Mouse (Mus musculus) lung, embryonic 14.5 days (tissue): ENCODE results near the gene Eif4g1. TPM values are rescaled to one million over a fixed set of nuclear protein-coding genes. Genes with fewer than 3 reads are reported as not detected.

Experiments used
- ATAC-seq: fragments of 200-750 bp; cut with Nextera tagmentation; 2 replicates; pipeline ENCODE4 v1.8.0; 2017; ENCODE audit warnings: mild to moderate bottlenecking, moderate TSS enrichment, moderate library complexity; ENCODE audit not compliant: insufficient read depth
- DNase-seq: peaks from one replicate; pipeline ENCODE4 v3.0.0-alpha.2; 2015
- H3K27ac ChIP-seq: fragments of 300-500 bp; sonication (generic); 2 replicates; pipeline ENCODE4 v1.5.1; 2014; ENCODE audit warnings: low read depth, mild to moderate bottlenecking, moderate library complexity
- H3K27me3 ChIP-seq: fragments of 300-500 bp; sonication (generic); 2 replicates; pipeline ENCODE4 v1.6.1; 2014; ENCODE audit warnings: low read length, control low read depth; ENCODE audit not compliant: insufficient read depth
- H3K36me3 ChIP-seq: fragments of 300-500 bp; sonication (generic); 2 replicates; pipeline ENCODE4 v1.6.1; 2014; ENCODE audit warnings: control low read depth; ENCODE audit not compliant: insufficient read depth
- H3K4me1 ChIP-seq: fragments of 300-500 bp; sonication (generic); 2 replicates; pipeline ENCODE4 v1.6.1; 2014; ENCODE audit warnings: antibody characterized with exemption, control low read depth; ENCODE audit not compliant: insufficient read depth
- H3K4me2 ChIP-seq: fragments of 300-500 bp; sonication (generic); 2 replicates; pipeline ENCODE4 v1.6.1; 2014; ENCODE audit warnings: mild to moderate bottlenecking
- H3K4me3 ChIP-seq: fragments of 300-500 bp; sonication (generic); 2 replicates; pipeline ENCODE4 v1.5.1; 2014; ENCODE audit warnings: low read depth, low read length
- H3K9ac ChIP-seq: fragments of 300-500 bp; sonication (generic); 2 replicates; pipeline ENCODE4 v1.6.1; 2014
- H3K9me3 ChIP-seq: fragments of 300-500 bp; sonication (generic); 2 replicates; pipeline ENCODE4 v1.6.1; 2016; ENCODE audit warnings: low read depth, low read length, control low read depth
- CTCF ChIP-seq: IDR thresholded peaks from 2 replicates; pipeline ENCODE4 v1.5.1; 2016; ENCODE audit warnings: antibody characterized with exemption, low read depth
- WGBS: fragments of 180-500 bp; shearing (Covaris S2); extraction: QIAGEN DNeasy Blood & Tissue Kit; methylation state at CpG from one replicate; pipeline ENCODE4 v1.1.7; 2014; 5-methylcytosine and 5-hydroxymethylcytosine counted together
- polyA plus RNA-seq: library from polyadenylated mRNA; unstranded; fragments of >200 nt; fragmentation: Nextera tagmentation; extraction: Ambion mirVana; gene quantifications from 2 replicates; pipeline ENCODE4 v1.2.1, GENCODE M21; 2014

The Eif4g1 gene
- polyA plus RNA-seq, 1 experiment from 2014 or later, result 191 TPM

DNA sequence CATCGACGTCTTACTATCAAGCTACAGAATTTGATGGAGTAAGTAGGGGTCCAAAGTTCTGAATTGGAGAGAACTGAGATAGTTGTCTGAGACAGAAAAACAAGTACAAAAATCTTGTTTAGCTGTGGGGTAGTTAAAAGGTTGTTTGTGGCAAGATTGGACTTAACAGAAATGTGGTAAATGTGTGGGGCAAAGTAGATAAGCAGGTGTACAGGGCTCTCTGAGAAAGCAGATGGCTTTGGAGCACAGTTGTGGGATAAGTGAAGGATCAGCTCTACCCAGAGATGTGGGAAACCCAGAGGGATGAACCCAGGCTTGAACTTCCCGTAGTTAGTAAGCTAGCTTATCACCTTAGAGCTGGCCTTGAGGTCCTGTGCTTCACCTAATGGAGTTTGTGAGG lies 22.7 kb downstream of the Eif4g1 start:
- ATAC-seq, result no peak
- WGBS, result 83% methylated on average over 3 of the region's 3 CpGs

DNA sequence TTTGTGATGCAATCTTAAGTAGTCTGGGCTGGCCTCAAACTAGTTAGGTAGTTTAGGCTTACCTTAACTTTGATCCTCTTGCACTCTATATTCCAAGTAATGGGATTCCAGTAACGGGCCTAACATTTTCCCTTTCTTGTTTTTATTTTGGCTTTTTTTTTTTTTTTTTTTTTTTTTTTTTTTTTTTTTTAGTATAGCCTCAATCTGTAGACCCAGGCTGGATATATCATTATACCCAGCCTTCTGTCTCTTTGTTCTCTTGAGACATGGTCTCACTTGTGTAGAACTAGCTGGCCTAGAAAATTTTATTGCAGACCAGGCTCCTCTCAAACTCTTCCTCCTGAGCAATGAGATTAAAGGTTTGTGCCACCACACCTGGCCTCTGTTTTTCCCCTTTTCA lies 23.5 kb downstream of the Eif4g1 start:
- WGBS, result 48% methylated on average over 1 of the region's 1 CpGs
- H3K27me3 ChIP-seq, result no peaks in the 10 kb centered on the region
- H3K9me3 ChIP-seq, result no peaks in the 10 kb centered on the region
- no peak overlapping the region for H3K27ac ChIP-seq
- no peak overlapping the region for H3K4me3 ChIP-seq
- H3K4me2 ChIP-seq, result no peak overlapping the region
- TF ChIP-seq CTCF, result no peak
- ATAC-seq (no peak), DNase-seq (no peak)
- 0 out of 2 replicates have a peak, but pooled peaks cover 2% of the 10 kb centered on the region for H3K4me1 ChIP-seq
- H3K36me3 ChIP-seq, result peaks cover 62% of the 10 kb centered on the region
- H3K9ac ChIP-seq, result no peak overlapping the region

More for the DNA sequence above, 22.7 kb downstream of the Eif4g1 start:
- H3K9ac ChIP-seq, result no peak overlapping the region
- no peak for TF ChIP-seq CTCF
- 0 out of 2 replicates have a peak, but pooled peaks cover 2% of the 10 kb centered on the region for H3K4me1 ChIP-seq
- H3K27me3 ChIP-seq, result no peaks in the 10 kb centered on the region
- H3K4me3 ChIP-seq, result no peak overlapping the region
- no peaks in the 10 kb centered on the region for H3K9me3 ChIP-seq
- peaks cover 71% of the 10 kb centered on the region for H3K36me3 ChIP-seq
- no peak for DNase-seq
- H3K27ac ChIP-seq, result no peak overlapping the region
- no peak overlapping the region for H3K4me2 ChIP-seq

DNA sequence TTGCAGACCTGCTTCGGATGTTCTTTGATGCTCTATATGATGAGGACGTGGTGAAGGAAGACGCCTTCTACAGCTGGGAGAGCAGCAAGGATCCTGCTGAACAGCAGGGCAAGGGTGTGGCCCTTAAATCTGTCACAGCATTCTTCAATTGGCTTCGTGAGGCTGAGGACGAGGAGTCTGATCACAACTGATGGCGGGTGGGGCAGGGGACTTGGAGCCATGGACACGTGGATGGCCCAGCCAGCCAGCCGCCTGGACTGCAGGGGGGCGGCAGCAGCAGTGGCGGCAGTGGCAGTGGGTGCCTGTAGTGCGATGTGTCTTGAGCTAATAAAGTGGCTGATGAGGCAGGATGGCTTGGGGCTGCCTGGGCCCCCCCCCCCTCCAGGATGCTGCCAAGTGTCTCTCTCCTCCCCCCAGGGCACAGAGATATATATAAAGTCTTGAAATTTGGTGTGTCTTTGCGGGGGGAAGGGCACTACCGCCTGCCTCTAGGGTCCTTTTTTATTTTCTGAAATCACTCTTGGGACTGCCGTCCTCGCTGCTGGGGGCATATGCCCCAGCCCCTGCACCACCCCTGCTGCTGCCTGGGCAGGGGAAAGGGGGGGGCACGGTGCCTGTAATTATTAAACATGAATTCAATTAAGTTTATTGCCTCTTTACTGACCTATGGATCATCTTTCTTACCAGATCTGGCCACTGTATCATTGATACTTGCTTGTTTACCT lies 24.3 kb downstream of the Eif4g1 start:
- Histone ChIP-seq H3K4me3 (peak overlapping the region; percentile 56), H3K27me3 (no peaks in the 10 kb centered on the region), H3K4me2 (peak overlapping the region; percentile 90; the same call in 1 of the 2 replicates), H3K27ac (no peak overlapping the region), H3K36me3 (peaks cover 54% of the 10 kb centered on the region), H3K9ac (no peak overlapping the region), H3K4me1 (0 out of 2 replicates have a peak, but pooled peaks cover 2% of the 10 kb centered on the region), H3K9me3 (no peaks in the 10 kb centered on the region)
- ATAC-seq (no peak), DNase-seq (no peak)
- WGBS, result 45% methylated on average over 16 of the region's 16 CpGs
- no peak for TF ChIP-seq CTCF

DNA sequence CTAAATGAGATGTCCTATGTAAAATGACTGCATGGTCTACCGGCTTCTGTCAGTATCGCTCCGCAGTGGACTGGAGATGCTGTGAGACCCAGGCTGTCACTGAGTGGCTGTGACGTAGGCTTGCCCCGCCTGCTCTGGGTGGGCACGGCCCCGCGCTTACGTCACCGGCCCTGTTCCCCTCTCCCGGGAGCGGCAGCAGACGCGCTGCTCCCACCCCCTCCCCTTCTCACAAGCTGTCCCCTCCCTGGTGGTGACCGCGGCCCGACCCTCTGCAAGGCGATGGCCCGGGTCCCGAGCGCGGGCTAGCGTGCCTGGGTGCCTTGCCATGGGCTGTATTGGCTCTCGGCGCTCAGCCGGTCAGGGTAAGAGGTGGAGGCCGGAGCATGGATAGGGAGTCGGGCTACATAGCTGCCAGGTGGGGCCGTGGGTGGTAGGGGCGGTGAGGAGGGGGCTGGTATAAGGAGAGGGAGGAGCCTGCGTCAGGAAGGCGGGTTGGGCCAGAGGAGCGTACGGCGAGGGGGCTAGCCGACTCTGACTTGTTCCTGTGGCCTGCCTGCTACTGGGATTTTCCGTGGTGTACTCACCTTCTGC lies 25.1 kb downstream of the Eif4g1 start, which contains the start of gene Fam131a:
TSS of gene Fam131a (plus strand) at position 131 of the 591 bp plus-strand sequence.
- WGBS, result under 1% methylated on average over 37 of the region's 37 CpGs
- H3K27ac ChIP-seq, result peak within 1 kb of the TSS; percentile 86; the same call in 1 of the 2 replicates
- DNase-seq (peak; percentile 97), ATAC-seq (peak; percentile 94)
- TF ChIP-seq CTCF, result no peak
- peaks cover 46% of the 10 kb centered on the region for H3K36me3 ChIP-seq
- H3K4me3 ChIP-seq, result peak within 1 kb of the TSS; percentile 56
- H3K9me3 ChIP-seq, result no peaks in the 10 kb centered on the region
- no peaks in the 10 kb centered on the region for H3K27me3 ChIP-seq
- peak within 1 kb of the TSS; percentile 64 for H3K9ac ChIP-seq
- H3K4me2 ChIP-seq, result peak within 1 kb of the TSS; percentile 90
- 0 out of 2 replicates have a peak, but pooled peaks cover 2% of the 10 kb centered on the region for H3K4me1 ChIP-seq

DNA sequence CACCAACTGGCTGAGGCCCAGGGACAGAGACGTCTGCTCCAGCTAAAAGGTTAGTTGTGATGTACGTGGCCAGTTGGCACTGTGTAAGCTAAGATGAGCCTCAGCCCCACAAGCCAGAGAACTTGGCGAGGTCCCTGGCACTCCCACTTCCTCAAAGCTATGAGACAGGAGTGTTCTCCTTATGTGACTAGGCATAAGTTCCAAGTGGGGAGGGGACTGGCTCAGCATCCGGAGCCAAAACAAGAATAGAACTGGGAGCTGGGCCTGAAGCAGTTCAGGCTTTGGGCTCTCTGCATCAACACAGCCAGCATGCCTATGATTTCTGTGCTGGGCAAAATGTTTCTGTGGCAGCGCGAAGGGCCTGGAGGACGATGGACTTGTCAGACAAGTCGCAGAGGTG lies 26.7 kb downstream of the Eif4g1 start:
- H3K9ac ChIP-seq, result no peak overlapping the region
- no peaks in the 10 kb centered on the region for H3K9me3 ChIP-seq
- no peak overlapping the region; the same call in 1 of the 2 replicates for H3K4me2 ChIP-seq
- no peak for TF ChIP-seq CTCF
- H3K36me3 ChIP-seq, result peaks cover 31% of the 10 kb centered on the region
- DNase-seq (peak; percentile 37), ATAC-seq (no peak)
- 75% methylated on average over 8 of the region's 8 CpGs for WGBS
- 0 out of 2 replicates have a peak, but pooled peaks cover 2% of the 10 kb centered on the region for H3K4me1 ChIP-seq
- no peak overlapping the region for H3K27ac ChIP-seq
- H3K27me3 ChIP-seq, result no peaks in the 10 kb centered on the region
- no peak overlapping the region for H3K4me3 ChIP-seq

DNA sequence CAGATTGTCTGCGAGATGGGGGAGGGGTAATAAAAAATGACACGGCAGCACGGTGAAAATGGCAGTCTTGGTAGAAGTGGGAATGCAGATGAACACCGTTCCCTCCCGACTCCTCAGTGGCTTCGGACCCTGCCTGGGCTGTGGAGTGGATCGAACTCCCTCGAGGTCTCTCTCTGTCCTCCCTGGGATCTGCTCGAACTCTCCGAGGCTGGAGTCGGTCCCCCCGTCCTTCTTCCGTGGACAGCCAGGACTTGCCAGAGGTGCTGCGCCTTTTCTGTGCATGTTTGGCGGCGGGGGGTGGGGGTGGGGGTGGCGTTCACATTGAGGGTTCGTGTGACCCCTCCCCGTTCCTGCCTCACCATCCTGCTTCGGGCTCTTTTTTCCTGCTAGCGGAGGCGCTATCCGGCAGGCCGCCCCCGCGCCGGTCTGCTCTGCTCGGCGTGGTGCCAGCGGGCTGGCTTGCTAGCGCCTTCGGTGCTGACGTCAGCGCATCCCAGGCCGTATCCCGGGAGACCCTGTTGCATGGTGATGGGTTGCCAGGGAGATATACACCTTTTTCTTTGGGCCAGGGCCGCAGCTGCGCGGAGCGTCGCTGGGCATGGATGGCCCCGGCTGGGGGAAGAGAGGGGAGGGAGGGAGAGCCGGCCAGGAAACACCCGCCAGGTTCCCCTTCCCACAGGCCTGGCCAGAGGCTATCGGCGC lies 27.7 kb downstream of the Eif4g1 start:
- H3K36me3 ChIP-seq, result peaks cover 21% of the 10 kb centered on the region
- WGBS, result 3% methylated on average over 46 of the region's 46 CpGs
- peak; percentile 38; the same call in 1 of the 2 replicates for ATAC-seq
- peak; percentile 90 for DNase-seq
- no peaks in the 10 kb centered on the region for H3K9me3 ChIP-seq
- TF ChIP-seq CTCF, result no peak
- H3K4me2 ChIP-seq, result peak overlapping the region; percentile 68
- peak overlapping the region; percentile 37 for H3K4me3 ChIP-seq
- H3K4me1 ChIP-seq, result 0 out of 2 replicates have a peak, but pooled peaks cover 2% of the 10 kb centered on the region
- H3K27ac ChIP-seq, result no peak overlapping the region
- peak overlapping the region; percentile 43 for H3K9ac ChIP-seq
- no peaks in the 10 kb centered on the region for H3K27me3 ChIP-seq
